Mouse (Mus musculus) intestine, embryonic 14.5 days (tissue): ENCODE measurements around the gene Cmss1. TPM values are rescaled to one million over a fixed set of nuclear protein-coding genes. Genes with fewer than 3 reads are reported as not detected.

Experiments
- ATAC-seq: fragments of 200-750 bp; cut with Nextera tagmentation; replicated peaks from 2 replicates; pipeline ENCODE4 v1.8.0; 2017; ENCODE audit warnings: low read depth, moderate number of reproducible peaks, moderate TSS enrichment, moderate library complexity; ENCODE audit not compliant: low FRiP score, low TSS enrichment
- DNase-seq: peaks from one replicate; pipeline ENCODE4 v3.0.0-alpha.2; 2018; ENCODE audit warnings: low spot score
- H3K27ac ChIP-seq: fragments of 300-500 bp; sonication (generic); 2 replicates; pipeline ENCODE4 v1.5.1; 2014; ENCODE audit warnings: low read depth, mild to moderate bottlenecking, control low read depth
- H3K27me3 ChIP-seq: fragments of 300-500 bp; sonication (generic); replicated peaks from 2 replicates; pipeline ENCODE4 v1.6.1; 2014; ENCODE audit warnings: low read length, control low read depth; ENCODE audit not compliant: control insufficient read depth, insufficient read depth
- H3K36me3 ChIP-seq: fragments of 300-500 bp; sonication (generic); 2 replicates; pipeline ENCODE4 v1.6.1; 2014; ENCODE audit warnings: low read length, control low read depth; ENCODE audit not compliant: control insufficient read depth, insufficient read depth
- H3K4me1 ChIP-seq: fragments of 300-500 bp; sonication (generic); replicated peaks from 2 replicates; pipeline ENCODE4 v1.6.1; 2014; ENCODE audit warnings: low read length, control low read depth, mixed read lengths; ENCODE audit not compliant: control insufficient read depth, insufficient read depth
- H3K4me2 ChIP-seq: fragments of 300-500 bp; sonication (generic); 2 replicates; pipeline ENCODE4 v1.6.1; 2014; ENCODE audit warnings: low read length
- H3K4me3 ChIP-seq: fragments of 300-500 bp; sonication (generic); 2 replicates; pipeline ENCODE4 v1.5.1; 2014; ENCODE audit warnings: low read depth, low read length, control low read depth, mixed read lengths
- H3K9ac ChIP-seq: fragments of 300-500 bp; sonication (generic); 2 replicates; pipeline ENCODE4 v1.6.1; 2014; ENCODE audit warnings: mild to moderate bottlenecking, low read length
- H3K9me3 ChIP-seq: fragments of 300-500 bp; sonication (generic); 2 replicates; pipeline ENCODE4 v1.6.1; 2016; ENCODE audit warnings: low read length, control low read depth; ENCODE audit not compliant: control insufficient read depth
- WGBS: fragments of 180-500 bp; shearing (Covaris S2); extraction: QIAGEN DNeasy Blood & Tissue Kit; methylation state at CpG from one replicate; pipeline ENCODE4 v1.1.7; 2014; 5-methylcytosine and 5-hydroxymethylcytosine counted together
- polyA plus RNA-seq: library from polyadenylated mRNA; unstranded; fragments of >200 nt; fragmentation: Nextera tagmentation; extraction: Ambion mirVana; gene quantifications from 2 replicates; pipeline ENCODE4 v1.2.1, GENCODE M21; 2014

The Cmss1 gene
- polyA plus RNA-seq, 1 experiment from 2014 or later: 56.0 TPM

DNA sequence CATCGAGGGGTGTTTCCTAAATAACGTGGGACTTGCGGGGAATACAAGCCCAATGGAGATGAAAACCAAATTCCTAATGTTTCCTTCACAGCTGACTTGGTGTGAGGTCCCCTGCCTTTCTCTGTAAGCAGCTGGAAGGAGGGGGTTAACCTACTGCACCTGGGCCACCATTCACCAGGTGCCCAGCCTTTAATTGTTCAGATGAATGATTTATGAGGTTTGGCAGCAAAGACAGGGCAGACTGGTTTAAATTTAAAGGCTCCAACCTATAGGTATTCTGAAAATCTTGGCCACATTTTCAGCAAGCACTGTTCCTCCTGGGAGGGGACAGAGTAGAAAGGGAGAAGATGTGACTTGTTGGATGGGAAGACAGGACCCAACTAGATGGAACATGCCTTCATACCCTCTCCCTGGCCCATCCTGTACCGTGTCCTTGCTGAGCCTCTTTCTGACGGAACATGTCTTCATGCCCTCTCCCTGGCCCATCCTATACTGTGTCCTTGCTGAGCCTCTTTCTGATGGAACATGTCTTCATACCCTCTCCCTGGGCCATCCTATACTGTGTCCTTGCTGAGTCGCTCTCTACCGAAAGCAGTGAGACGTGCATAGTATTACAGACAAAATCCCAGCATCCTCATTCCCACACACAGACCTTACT lies 152.4 kb downstream of the Cmss1 start:
- Histone ChIP-seq H3K36me3 (no peaks in the 10 kb centered on the region), H3K9me3 (no peaks in the 10 kb centered on the region), H3K9ac (no peak overlapping the region), H3K4me2 (no peak overlapping the region), H3K27ac (no peak overlapping the region), H3K4me1 (no peaks in the 10 kb centered on the region; the same call in 1 of the 2 replicates), H3K4me3 (no peak overlapping the region), H3K27me3 (no peaks in the 10 kb centered on the region)
- ATAC-seq (no peak; the same call in 1 of the 2 replicates), DNase-seq (no peak)
- WGBS: 88% methylated on average over 8 of the region's 8 CpGs

DNA sequence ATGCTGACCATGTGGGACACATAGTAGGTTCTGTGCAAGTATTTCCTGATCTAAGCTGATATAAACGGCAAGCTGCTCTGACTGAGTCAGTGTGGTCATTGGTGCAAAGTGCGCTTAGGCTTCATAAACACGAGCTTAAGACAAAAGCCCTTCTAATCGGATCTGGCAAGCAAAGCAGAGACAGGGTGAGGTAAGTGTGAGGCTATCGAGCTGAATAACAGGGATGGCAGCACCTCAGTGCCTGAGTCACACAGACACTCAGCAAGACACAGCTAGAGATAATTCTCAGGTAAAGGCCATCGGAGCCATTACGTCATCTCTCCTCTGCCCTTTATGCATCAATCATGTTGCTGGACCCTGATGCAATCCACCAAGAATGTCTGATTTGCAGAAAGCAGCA lies 153.7 kb downstream of the Cmss1 start:
- H3K36me3 ChIP-seq: no peaks in the 10 kb centered on the region
- H3K27me3 ChIP-seq: no peaks in the 10 kb centered on the region
- ATAC-seq: peak; percentile 81
- no peak overlapping the region for H3K27ac ChIP-seq
- H3K4me3 ChIP-seq: no peak overlapping the region
- peaks cover 8% of the 10 kb centered on the region; the same call in 1 of the 2 replicates for H3K9me3 ChIP-seq
- WGBS: 35% methylated on average over 7 of the region's 7 CpGs
- DNase-seq: no peak
- H3K9ac ChIP-seq: no peak overlapping the region
- no peak overlapping the region for H3K4me2 ChIP-seq
- no peaks in the 10 kb centered on the region; the same call in 1 of the 2 replicates for H3K4me1 ChIP-seq

DNA sequence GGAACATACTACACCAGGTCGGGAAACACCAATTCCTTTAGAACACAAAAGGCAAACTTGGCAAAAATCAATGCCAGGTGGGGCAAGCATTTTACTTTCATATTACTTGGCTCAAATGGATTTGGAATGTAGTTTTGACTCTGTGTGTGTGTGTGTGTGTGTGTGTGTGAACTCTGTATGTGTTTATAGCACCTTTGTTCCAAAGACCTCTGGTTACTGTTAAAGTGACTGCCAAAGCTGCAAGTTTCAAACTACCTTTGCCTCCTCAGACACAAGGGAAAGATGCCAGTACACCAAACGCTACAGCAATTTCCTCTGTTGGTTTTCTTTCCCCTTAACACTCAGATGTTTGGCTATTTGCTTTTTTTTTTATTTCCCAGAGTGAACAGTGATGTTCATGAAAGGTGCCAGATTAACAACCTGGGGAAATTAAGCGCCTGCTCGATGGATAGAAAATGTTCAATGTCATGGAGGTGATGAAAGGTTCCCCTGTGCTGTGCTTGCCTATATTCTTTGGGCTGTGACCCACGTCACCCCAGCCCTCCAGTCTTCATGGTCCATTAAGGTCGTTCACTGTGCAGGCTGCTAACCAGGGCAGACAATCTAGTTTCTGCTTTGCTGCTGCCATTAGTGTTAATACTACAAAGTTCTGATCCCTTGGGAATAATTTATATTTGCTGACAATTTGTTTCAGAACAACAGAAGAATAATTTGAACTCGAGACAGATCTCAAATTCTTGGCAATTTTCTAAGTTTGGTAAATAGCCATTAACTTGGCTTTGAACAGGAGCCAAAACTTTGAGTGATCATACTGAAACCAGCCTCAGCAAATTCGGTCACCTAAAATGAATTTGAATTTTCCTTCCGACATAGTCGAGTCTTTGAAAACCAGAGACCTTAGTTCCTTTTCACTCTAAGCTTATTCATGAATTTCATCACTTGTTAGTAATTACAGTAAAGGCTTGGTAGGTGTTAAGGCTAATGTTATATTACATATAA lies 161.3 kb downstream of the Cmss1 start:
- Histone ChIP-seq H3K36me3 (no peaks in the 10 kb centered on the region), H3K4me1 (no peaks in the 10 kb centered on the region), H3K9ac (no peak overlapping the region), H3K27ac (no peak overlapping the region), H3K4me3 (no peak overlapping the region), H3K27me3 (no peaks in the 10 kb centered on the region), H3K9me3 (peaks cover 9% of the 10 kb centered on the region; the same call in 1 of the 2 replicates), H3K4me2 (no peak overlapping the region)
- ATAC-seq (no peak), DNase-seq (no peak)
- WGBS: 74% methylated on average over 10 of the region's 10 CpGs

DNA sequence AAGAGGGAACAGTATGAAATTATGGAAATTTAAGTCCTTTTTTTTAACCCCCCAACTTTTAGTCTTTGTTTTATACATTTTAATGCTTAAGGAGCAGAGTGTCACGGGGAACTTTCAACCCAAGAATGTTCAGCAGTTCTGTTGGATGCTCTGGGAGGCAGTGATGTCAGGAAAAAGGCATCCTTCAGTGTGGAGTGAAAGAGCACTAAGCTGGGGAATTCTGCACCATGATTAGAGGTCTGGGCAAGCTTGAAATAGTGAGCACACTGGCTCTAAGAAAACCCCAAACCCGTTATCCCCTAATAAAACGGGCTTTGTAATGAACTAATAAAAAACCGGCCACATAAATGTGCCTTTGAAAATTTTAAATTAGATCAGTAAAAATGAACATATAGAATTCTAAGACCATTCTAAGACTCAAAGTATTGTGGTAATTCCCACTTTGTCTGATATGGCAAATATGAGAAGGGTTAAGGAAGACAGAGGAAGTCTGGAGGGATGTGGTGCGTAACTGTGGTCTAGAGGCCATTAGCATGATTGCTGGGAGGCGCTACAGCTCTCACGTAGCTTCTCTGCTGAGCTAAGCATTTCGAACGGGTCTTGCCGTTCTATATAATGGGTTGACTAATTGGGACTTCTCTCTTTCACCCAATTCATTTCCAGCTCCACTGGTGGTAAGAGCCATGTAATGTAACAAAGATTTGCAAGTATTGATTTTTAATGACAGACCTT lies 165.8 kb downstream of the Cmss1 start:
- no peak overlapping the region for H3K27ac ChIP-seq
- peaks cover 17% of the 10 kb centered on the region for H3K4me1 ChIP-seq
- H3K36me3 ChIP-seq: no peaks in the 10 kb centered on the region
- ATAC-seq (no peak), DNase-seq (no peak)
- H3K9me3 ChIP-seq: no peaks in the 10 kb centered on the region
- H3K4me3 ChIP-seq: no peak overlapping the region
- 79% methylated on average over 10 of the region's 10 CpGs for WGBS
- H3K27me3 ChIP-seq: no peaks in the 10 kb centered on the region
- H3K4me2 ChIP-seq: no peak overlapping the region
- no peak overlapping the region for H3K9ac ChIP-seq

DNA sequence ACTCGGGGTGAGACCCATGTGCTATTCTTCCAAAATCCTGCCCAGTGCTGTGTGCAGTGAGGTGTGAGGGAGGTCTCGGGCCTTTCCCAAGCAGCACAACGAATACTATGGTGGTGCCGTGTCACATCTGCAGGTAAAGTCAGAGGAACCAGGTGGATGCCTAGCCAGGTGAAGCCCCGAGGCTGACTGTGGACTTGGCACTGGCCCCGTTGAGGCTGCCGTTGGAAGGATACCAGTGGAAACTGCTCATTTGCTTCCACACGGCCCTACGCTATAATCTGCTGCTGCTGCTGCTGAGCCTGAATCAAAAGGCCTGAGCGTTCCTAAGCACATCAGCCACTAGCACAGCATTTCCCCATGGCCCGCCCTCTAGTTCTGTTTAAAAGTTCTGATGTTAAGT lies 167.5 kb downstream of the Cmss1 start:
- DNase-seq (no peak), ATAC-seq (no peak)
- H3K9ac ChIP-seq: no peak overlapping the region
- peaks cover 17% of the 10 kb centered on the region for H3K4me1 ChIP-seq
- no peak overlapping the region for H3K27ac ChIP-seq
- no peak overlapping the region for H3K4me2 ChIP-seq
- no peak overlapping the region for H3K4me3 ChIP-seq
- H3K27me3 ChIP-seq: no peaks in the 10 kb centered on the region
- no peaks in the 10 kb centered on the region for H3K9me3 ChIP-seq
- no peaks in the 10 kb centered on the region for H3K36me3 ChIP-seq
- WGBS: 85% methylated on average over 11 of the region's 11 CpGs

DNA sequence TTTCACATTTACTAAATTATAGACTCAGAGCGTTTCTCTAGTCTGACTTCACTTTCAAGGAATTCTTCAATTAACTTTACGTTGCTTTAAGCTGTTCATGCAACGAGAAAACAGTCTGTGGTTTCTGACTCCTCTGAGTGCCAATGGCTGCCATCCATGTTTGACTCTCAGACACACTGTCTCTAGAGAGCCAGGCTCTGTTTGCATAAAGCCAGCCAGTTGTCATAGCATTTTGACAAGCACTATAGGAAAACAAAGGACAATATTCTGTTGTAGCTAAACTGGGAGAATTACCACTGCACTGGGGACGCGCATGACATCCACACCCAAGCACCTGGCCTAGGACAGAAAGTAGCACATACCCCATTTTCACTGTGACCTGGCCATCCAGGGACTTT lies 168.4 kb downstream of the Cmss1 start:
- Histone ChIP-seq H3K9me3 (no peaks in the 10 kb centered on the region), H3K4me3 (no peak overlapping the region), H3K4me2 (no peak overlapping the region), H3K36me3 (no peaks in the 10 kb centered on the region), H3K27me3 (no peaks in the 10 kb centered on the region), H3K4me1 (peaks cover 17% of the 10 kb centered on the region), H3K9ac (no peak overlapping the region), H3K27ac (peak overlapping the region; percentile 24)
- DNase-seq (no peak), ATAC-seq (no peak)
- 42% methylated on average over 5 of the region's 5 CpGs for WGBS

DNA sequence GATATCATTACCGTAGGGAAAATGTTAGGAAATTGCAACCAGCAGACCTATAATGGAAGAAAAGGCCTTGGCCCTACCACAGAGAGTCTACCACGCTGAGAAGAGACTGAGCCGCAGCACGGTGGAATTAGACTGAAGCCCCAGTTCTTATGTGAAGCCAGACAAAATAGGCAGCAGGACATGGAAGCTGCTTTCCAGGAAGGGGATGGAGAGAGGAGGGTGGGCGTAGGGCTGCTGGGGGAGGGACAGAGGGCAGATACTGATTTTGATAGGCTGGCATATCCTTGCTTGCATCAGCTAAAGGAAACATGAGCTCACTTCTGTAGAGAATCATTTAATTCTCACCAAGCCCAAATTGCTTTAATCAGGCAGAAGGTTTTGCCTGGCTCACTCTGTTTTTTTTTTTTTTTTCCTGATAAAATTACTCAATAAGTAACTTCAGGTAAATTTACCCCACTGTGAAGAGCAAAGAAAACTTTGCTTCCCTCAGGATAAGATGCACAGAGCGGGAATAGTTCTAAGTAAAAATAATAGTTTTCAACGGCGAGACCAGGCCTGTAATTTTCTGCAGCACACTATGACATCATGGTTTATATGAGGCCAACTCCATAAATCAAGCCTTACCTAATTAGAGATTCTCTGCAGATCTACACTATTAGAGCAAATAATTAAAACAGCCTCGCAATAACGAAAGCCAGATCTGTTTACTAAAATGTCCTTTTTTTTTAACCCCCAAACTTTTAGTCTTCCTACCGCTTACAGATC lies 169.0 kb downstream of the Cmss1 start:
- H3K27ac ChIP-seq: peak overlapping the region; percentile 24
- ATAC-seq: 0 out of 2 replicates have a peak, but pooled peaks have one; percentile 56

DNA sequence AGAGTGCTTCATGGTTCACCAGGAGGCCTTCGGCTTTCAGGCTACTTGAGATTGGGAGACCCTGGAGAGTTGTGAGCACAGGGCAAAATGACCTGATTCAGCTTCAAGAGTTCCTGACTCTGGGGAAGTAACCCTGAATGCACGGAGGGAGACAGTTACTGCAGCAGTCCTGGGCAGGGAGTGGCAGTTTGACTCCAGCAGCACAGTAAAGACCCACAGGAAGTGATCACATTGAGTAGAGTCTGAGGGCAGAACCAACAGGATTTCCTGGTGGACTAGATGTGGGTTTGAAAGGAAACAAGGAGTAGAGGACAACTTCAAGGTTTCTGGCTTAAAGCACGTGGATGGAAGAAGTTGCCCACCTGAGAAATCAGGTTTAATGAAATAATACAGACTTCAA lies 172.0 kb downstream of the Cmss1 start:
- 78% methylated on average over 3 of the region's 3 CpGs for WGBS
- DNase-seq: no peak
- H3K27ac ChIP-seq: no peak overlapping the region

More for the DNA sequence above, 169.0 kb downstream of the Cmss1 start:
- H3K36me3 ChIP-seq: no peaks in the 10 kb centered on the region
- no peak overlapping the region for H3K4me2 ChIP-seq
- DNase-seq: no peak
- WGBS: 48% methylated on average over 11 of the region's 11 CpGs
- H3K27me3 ChIP-seq: no peaks in the 10 kb centered on the region
- no peak overlapping the region for H3K4me3 ChIP-seq
- H3K9ac ChIP-seq: no peak overlapping the region
- H3K4me1 ChIP-seq: peaks cover 17% of the 10 kb centered on the region
- H3K9me3 ChIP-seq: no peaks in the 10 kb centered on the region

More for the DNA sequence above, 172.0 kb downstream of the Cmss1 start:
- Histone ChIP-seq H3K4me2 (no peak overlapping the region), H3K4me1 (peaks cover 17% of the 10 kb centered on the region), H3K36me3 (no peaks in the 10 kb centered on the region), H3K9ac (no peak overlapping the region), H3K4me3 (no peak overlapping the region), H3K9me3 (no peaks in the 10 kb centered on the region), H3K27me3 (no peaks in the 10 kb centered on the region)
- ATAC-seq: no peak
